Mouse (Mus musculus): ENCODE measurements around the gene Hus1b. TPM values are rescaled to one million over a fixed set of nuclear protein-coding genes. Genes with fewer than 3 reads are reported as not detected.

The Hus1b gene
- polyA plus RNA-seq, 1 experiment from 2014 or later, result not detected

DNA sequence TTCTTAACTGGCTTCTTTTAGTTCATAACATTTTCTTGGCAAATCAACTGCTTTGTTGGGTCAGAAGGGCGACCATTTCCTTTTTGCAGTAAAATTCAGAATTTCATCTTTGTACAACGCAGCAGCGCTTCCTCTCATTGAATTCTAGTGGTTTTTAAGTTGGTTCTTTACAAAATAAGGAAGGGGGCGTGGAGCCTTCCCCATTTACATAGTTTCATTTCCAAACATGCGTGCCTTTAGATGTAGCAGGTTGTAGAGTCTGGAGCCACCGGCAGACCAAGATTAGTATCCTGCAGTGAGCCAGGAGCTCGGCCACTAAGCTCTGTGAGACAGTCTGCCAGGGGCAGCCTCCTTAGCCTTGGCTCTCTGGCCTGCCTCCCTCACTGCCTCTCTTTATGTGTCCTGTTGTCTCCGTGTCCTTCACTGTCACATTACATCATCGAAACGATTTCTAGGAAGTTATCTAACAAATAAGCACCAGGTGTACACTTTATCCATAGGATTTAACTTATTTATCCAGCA is 39.4 kb upstream of the Hus1b start:
- no peak for TF ChIP-seq CTCF (IDR thresholded peaks at IDR 0.05; ENCODE audit: low read depth)
- H3K27me3 ChIP-seq (replicated peaks; ENCODE audit: control insufficient read depth, insufficient read depth, low read length), result peaks cover 27% of the 10 kb centered on the region; the same call in 1 of the 2 replicates
- no peak overlapping the region for H3K27ac ChIP-seq (ENCODE audit: low read depth, low read length)
- 0 out of 2 replicates have a peak overlapping the region, but pooled peaks have one; percentile 34 for H3K4me3 ChIP-seq (ENCODE audit: low read depth, low read length)
- H3K9me3 ChIP-seq (ENCODE audit: control insufficient read depth), result no peaks in the 10 kb centered on the region
- 55% methylated on average over 10 of the region's 10 CpGs for WGBS
- H3K36me3 ChIP-seq (ENCODE audit: control insufficient read depth, insufficient read depth), result no peaks in the 10 kb centered on the region
- no peak for ATAC-seq
- no peaks in the 10 kb centered on the region for H3K4me1 ChIP-seq (replicated peaks; ENCODE audit: control insufficient read depth, insufficient read depth, low read length)
- H3K9ac ChIP-seq (ENCODE audit: low read depth, low read length), result no peak overlapping the region
- H3K4me2 ChIP-seq (replicated peaks; ENCODE audit: low read depth), result peak overlapping the region; percentile 63; the same call in 1 of the 2 replicates

DNA sequence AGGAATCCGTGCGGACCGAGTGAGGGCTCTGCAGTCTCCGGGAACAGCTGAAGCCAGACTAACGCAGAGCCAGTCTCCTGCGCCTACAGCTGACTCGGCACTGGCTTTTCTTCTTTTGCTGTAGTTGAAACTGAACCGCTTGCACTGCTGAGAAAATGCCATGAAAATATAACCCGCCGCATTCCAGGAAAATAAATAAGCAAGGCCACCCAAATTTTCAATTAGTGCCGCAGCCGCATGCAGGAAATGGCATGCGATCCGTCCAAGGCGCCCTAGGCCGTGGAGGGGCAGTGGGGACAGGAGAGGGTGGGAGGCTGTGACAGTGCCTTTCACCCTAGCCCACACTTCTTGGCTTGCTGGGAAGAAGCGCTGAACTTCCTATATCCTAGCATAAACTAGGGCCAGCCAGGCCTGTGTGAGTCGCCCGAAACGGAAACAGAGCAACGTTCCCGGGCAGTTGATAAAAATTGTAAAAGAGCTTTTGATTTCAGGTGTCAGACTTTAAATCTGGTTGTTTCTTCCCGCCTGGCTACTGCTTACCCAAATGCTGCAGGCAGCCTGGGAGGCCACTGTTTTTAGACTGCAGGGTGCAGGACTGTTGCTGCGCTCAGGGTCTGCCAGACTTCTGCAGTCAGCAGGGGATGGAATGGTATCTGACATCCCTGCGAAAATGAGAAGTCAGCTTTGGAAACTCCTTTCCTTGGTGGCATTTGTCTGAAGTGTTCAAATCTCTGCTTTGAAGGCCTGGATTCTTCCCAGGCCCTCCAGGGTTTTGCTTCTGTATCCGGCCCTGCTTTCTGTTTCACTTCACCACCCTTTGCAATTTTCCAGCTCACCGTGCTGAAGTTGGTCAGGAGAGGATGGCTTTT is 38.3 kb upstream of the Hus1b start:
- no peaks in the 10 kb centered on the region for H3K9me3 ChIP-seq (ENCODE audit: control insufficient read depth)
- no peak for ATAC-seq
- no peaks in the 10 kb centered on the region for H3K4me1 ChIP-seq (replicated peaks; ENCODE audit: control insufficient read depth, insufficient read depth, low read length)
- H3K4me3 ChIP-seq (ENCODE audit: low read depth, low read length), result peak overlapping the region; percentile 34
- peak overlapping the region; percentile 60 for H3K9ac ChIP-seq (ENCODE audit: low read depth, low read length)
- peak overlapping the region; percentile 63 for H3K4me2 ChIP-seq (replicated peaks; ENCODE audit: low read depth)
- H3K27me3 ChIP-seq (replicated peaks; ENCODE audit: control insufficient read depth, insufficient read depth, low read length), result peaks cover 22% of the 10 kb centered on the region; the same call in 1 of the 2 replicates
- peak overlapping the region; percentile 60 for H3K27ac ChIP-seq (ENCODE audit: low read depth, low read length)
- TF ChIP-seq CTCF (IDR thresholded peaks at IDR 0.05; ENCODE audit: low read depth), result no peak
- WGBS, result 19% methylated on average over 27 of the region's 27 CpGs
- H3K36me3 ChIP-seq (ENCODE audit: control insufficient read depth, insufficient read depth), result no peaks in the 10 kb centered on the region

DNA sequence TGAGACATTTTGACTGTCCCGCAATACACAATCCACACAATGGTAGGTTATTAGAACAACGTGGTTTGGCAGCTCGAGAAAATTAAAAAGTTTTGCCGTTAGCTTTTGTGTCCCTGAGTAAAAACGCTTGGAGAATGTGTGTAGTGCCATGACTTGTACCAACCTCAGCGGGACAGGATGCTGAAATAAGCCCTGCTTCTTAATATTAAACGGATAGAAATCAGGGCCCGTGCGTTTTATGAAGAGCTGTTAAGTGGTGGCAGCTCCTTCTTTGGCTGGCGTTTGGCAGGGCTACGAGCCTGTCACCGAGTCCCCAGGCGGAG is 37.7 kb upstream of the Hus1b start:
- H3K4me1 ChIP-seq (replicated peaks; ENCODE audit: control insufficient read depth, insufficient read depth, low read length), result no peaks in the 10 kb centered on the region
- no peaks in the 10 kb centered on the region for H3K36me3 ChIP-seq (ENCODE audit: control insufficient read depth, insufficient read depth)
- no peak for ATAC-seq
- WGBS, result 16% methylated on average over 13 of the region's 13 CpGs
- no peak for TF ChIP-seq CTCF (IDR thresholded peaks at IDR 0.05; ENCODE audit: low read depth)
- H3K9ac ChIP-seq (ENCODE audit: low read depth, low read length), result peak overlapping the region; percentile 60
- peak overlapping the region; percentile 60 for H3K27ac ChIP-seq (ENCODE audit: low read depth, low read length)
- peaks cover 22% of the 10 kb centered on the region; the same call in 1 of the 2 replicates for H3K27me3 ChIP-seq (replicated peaks; ENCODE audit: control insufficient read depth, insufficient read depth, low read length)
- H3K4me2 ChIP-seq (replicated peaks; ENCODE audit: low read depth), result peak overlapping the region; percentile 63
- no peaks in the 10 kb centered on the region for H3K9me3 ChIP-seq (ENCODE audit: control insufficient read depth)
- peak overlapping the region; percentile 34 for H3K4me3 ChIP-seq (ENCODE audit: low read depth, low read length)

DNA sequence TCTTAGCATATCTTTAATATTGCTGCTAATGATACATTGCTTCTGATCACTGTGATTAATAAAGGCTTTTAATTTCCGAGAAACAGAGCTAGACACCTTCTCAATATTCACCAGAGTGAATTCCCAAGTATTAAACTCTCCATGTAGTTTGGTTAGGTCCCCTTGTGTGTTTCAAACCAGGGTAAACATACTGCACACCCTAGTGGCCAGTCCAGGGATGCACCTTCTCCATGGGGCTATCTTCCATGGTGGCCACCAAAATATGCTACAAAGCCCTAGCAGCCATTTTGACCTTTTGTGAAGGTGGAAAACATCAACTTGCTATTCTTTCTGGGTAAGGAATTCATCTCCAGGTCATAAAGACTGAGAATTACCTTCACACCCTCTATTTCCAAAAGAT is 34.1 kb upstream of the Hus1b start:
- Histone ChIP-seq H3K27me3 (replicated peaks; ENCODE audit: control insufficient read depth, insufficient read depth, low read length) (peaks cover 15% of the 10 kb centered on the region; the same call in 1 of the 2 replicates), H3K9me3 (ENCODE audit: control insufficient read depth) (no peaks in the 10 kb centered on the region), H3K4me2 (replicated peaks; ENCODE audit: low read depth) (no peak overlapping the region), H3K4me3 (ENCODE audit: low read depth, low read length) (no peak overlapping the region), H3K27ac (ENCODE audit: low read depth, low read length) (no peak overlapping the region), H3K4me1 (replicated peaks; ENCODE audit: control insufficient read depth, insufficient read depth, low read length) (no peaks in the 10 kb centered on the region), H3K36me3 (ENCODE audit: control insufficient read depth, insufficient read depth) (no peaks in the 10 kb centered on the region), H3K9ac (ENCODE audit: low read depth, low read length) (no peak overlapping the region)
- ATAC-seq, result no peak
- 75% methylated on average over 1 of the region's 1 CpGs for WGBS
- peak; percentile 81 for TF ChIP-seq CTCF (IDR thresholded peaks at IDR 0.05; ENCODE audit: low read depth)

GRCm38 (mm10) chr13:30978224-30978623 is 30.7 kb upstream of the Hus1b start:
- Histone ChIP-seq H3K27ac (ENCODE audit: low read depth, low read length) (no peak overlapping the region), H3K4me2 (replicated peaks; ENCODE audit: low read depth) (no peak overlapping the region), H3K9me3 (ENCODE audit: control insufficient read depth) (no peaks in the 10 kb centered on the region), H3K36me3 (ENCODE audit: control insufficient read depth, insufficient read depth) (no peaks in the 10 kb centered on the region), H3K4me1 (replicated peaks; ENCODE audit: control insufficient read depth, insufficient read depth, low read length) (no peaks in the 10 kb centered on the region), H3K4me3 (ENCODE audit: low read depth, low read length) (no peak overlapping the region), H3K27me3 (replicated peaks; ENCODE audit: control insufficient read depth, insufficient read depth, low read length) (peaks cover 7% of the 10 kb centered on the region; the same call in 1 of the 2 replicates), H3K9ac (ENCODE audit: low read depth, low read length) (no peak overlapping the region)
- ATAC-seq, result no peak
- no peak for TF ChIP-seq CTCF (IDR thresholded peaks at IDR 0.05; ENCODE audit: low read depth)
- WGBS, result 68% methylated on average over 4 of the region's 4 CpGs

GRCm38 (mm10) chr13:30976536-30977084 is 29.1 kb upstream of the Hus1b start:
- 45% methylated on average over 8 of the region's 8 CpGs for WGBS

More at GRCm38 (mm10) chr13:30976536-30977084, 29.1 kb upstream of the Hus1b start:
- H3K27ac ChIP-seq (ENCODE audit: low read depth, low read length), result no peak overlapping the region
- no peak for TF ChIP-seq CTCF (IDR thresholded peaks at IDR 0.05; ENCODE audit: low read depth)
- no peaks in the 10 kb centered on the region for H3K9me3 ChIP-seq (ENCODE audit: control insufficient read depth)
- H3K4me2 ChIP-seq (replicated peaks; ENCODE audit: low read depth), result no peak overlapping the region
- no peak overlapping the region for H3K9ac ChIP-seq (ENCODE audit: low read depth, low read length)
- H3K36me3 ChIP-seq (ENCODE audit: control insufficient read depth, insufficient read depth), result no peaks in the 10 kb centered on the region
- no peaks in the 10 kb centered on the region for H3K27me3 ChIP-seq (replicated peaks; ENCODE audit: control insufficient read depth, insufficient read depth, low read length)
- no peak for ATAC-seq
- no peaks in the 10 kb centered on the region for H3K4me1 ChIP-seq (replicated peaks; ENCODE audit: control insufficient read depth, insufficient read depth, low read length)
- H3K4me3 ChIP-seq (ENCODE audit: low read depth, low read length), result no peak overlapping the region

Data from intestine, postnatal 0 days (tissue).